Mouse (Mus musculus): ENCODE measurements around the gene Wbp1l.

Wbp1l gene

GRCm38 (mm10) chr19:46631637-46632036 is 32.8 kb downstream of the Wbp1l start:
- no peak for DNase-seq

- peak in 1 of 2 experiments; percentile 37 for DNase-seq
Measured at GRCm38 (mm10) chr19:46635766-46636165, 36.9 kb downstream of the Wbp1l start.

- no peak for DNase-seq
Measured at GRCm38 (mm10) chr19:46637598-46637997, 38.7 kb downstream of the Wbp1l start.

- DNase-seq = no peak
Measured at GRCm38 (mm10) chr19:46639053-46639452, 40.2 kb downstream of the Wbp1l start.

GRCm38 (mm10) chr19:46639496-46639895 is 40.6 kb downstream of the Wbp1l start:
- DNase-seq = peak; percentile 49 to 54

- DNase-seq = no peak
Measured at GRCm38 (mm10) chr19:46640780-46641179, 41.9 kb downstream of the Wbp1l start.

- peak; percentile 91 to 92 for DNase-seq
Measured at GRCm38 (mm10) chr19:46641420-46642085, 42.7 kb downstream of the Wbp1l start.

GRCm38 (mm10) chr19:46642136-46642753 is 43.4 kb downstream of the Wbp1l start:
- peak in 1 of 2 experiments; percentile 31 for DNase-seq

GRCm38 (mm10) chr19:46643236-46643635 is 44.4 kb downstream of the Wbp1l start:
- no peak for DNase-seq

GRCm38 (mm10) chr19:46644343-46644792 is 45.5 kb downstream of the Wbp1l start:
- DNase-seq = no peak

- DNase-seq = peak; percentile 60 to 75
Measured at GRCm38 (mm10) chr19:46644793-46645602, 46.1 kb downstream of the Wbp1l start.

GRCm38 (mm10) chr19:46646041-46646481 is 47.2 kb downstream of the Wbp1l start:
- DNase-seq = peak; percentile 57 to 74

- peak in 1 of 2 experiments; percentile 35 for DNase-seq
Measured at GRCm38 (mm10) chr19:46647254-46647653, 48.4 kb downstream of the Wbp1l start.

- DNase-seq = peak in 1 of 2 experiments; percentile 33
Measured at GRCm38 (mm10) chr19:46647850-46648249, 49.0 kb downstream of the Wbp1l start.

- DNase-seq = no peak
Measured at GRCm38 (mm10) chr19:46648565-46648964, 49.7 kb downstream of the Wbp1l start.

- no peak for DNase-seq
Measured at GRCm38 (mm10) chr19:46653188-46653587, 54.3 kb downstream of the Wbp1l start.

- no peak for DNase-seq
Measured at GRCm38 (mm10) chr19:46653616-46654235, 54.8 kb downstream of the Wbp1l start.

- DNase-seq = no peak
Measured at GRCm38 (mm10) chr19:46655626-46656025, 56.7 kb downstream of the Wbp1l start.

GRCm38 (mm10) chr19:46656151-46656840 is 57.4 kb downstream of the Wbp1l start:
- DNase-seq = no peak

GRCm38 (mm10) chr19:46657339-46658020 is 58.6 kb downstream of the Wbp1l start:
- peak in 1 of 2 experiments; percentile 71 for DNase-seq

- DNase-seq = no peak
Measured at GRCm38 (mm10) chr19:46658348-46658747, 59.5 kb downstream of the Wbp1l start.

GRCm38 (mm10) chr19:46658851-46659250 is 60.0 kb downstream of the Wbp1l start:
- DNase-seq = peak in 1 of 2 experiments; percentile 48
